Mouse (Mus musculus) E14TG2a.4 (cell line): ENCODE measurements around the gene Cenph.
"Not testable (repeated sequence)": the region's sequence is repeated elsewhere in the genome, so short reads cannot be mapped to it uniquely, and the experiment has no call there.

ENCODE experiments used
- H3K27me3 ChIP-seq: 2 replicates; pipeline ENCODE4 v1.6.1; 2014; ENCODE audit warnings: low read length, control low read depth; ENCODE audit not compliant: insufficient read depth
- H3K36me3 ChIP-seq: 2 replicates; pipeline ENCODE4 v1.6.1; 2014; ENCODE audit warnings: low read length, control low read depth; ENCODE audit not compliant: insufficient read depth
- H3K4me1 ChIP-seq: replicated peaks from 2 replicates; pipeline ENCODE4 v1.6.1; 2014; ENCODE audit warnings: low read depth, low read length, control low read depth
- H3K4me3 ChIP-seq: replicated peaks from 2 replicates; pipeline ENCODE4 v1.5.1; 2014; ENCODE audit warnings: mild to moderate bottlenecking, low read length
- H3K9me3 ChIP-seq: 2 replicates; pipeline ENCODE4 v1.6.1; 2014; ENCODE audit warnings: low read length, control low read depth
- CTCF ChIP-seq: conservative IDR thresholded peaks from 2 replicates; pipeline ENCODE4 v1.5.1; 2014; ENCODE audit warnings: low read length
- NANOG ChIP-seq: IDR thresholded peaks from 2 replicates; pipeline ENCODE4 v1.6.1; 2014; ENCODE audit warnings: borderline replicate concordance, low read length, mixed read lengths
- POU5F1 ChIP-seq: IDR thresholded peaks from 2 replicates; pipeline ENCODE4 v1.6.1; 2014; ENCODE audit warnings: low read length, borderline replicate concordance

Gene Cenph

DNA sequence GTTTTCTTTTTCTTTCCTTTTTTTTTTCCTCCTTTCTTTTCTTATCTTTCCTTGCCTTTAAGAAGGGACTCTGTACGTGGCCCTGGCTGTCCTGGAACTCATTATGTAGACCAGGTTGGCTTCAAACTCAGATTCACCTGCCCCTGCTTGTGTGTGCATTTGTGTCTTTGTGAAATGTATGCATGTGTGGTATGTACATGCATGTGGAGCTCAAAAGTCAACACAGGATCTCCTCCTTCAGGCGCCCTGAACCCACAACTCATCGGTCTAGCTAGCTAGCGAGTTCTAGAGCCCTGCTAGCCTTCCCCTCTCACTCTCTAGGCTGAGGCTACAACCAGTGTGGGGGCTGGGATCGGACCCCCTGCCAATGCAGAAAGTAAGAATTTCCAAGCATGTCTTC lies 32.9 kb downstream of the Cenph start:
- Histone ChIP-seq H3K27me3 (no peaks in the 10 kb centered on the region), H3K4me3 (no peak overlapping the region), H3K4me1 (peaks cover 36% of the 10 kb centered on the region), H3K9me3 (no peaks in the 10 kb centered on the region), H3K36me3 (peaks cover 14% of the 10 kb centered on the region)
- TF ChIP-seq POU5F1 = no peak
- no peak for TF ChIP-seq NANOG
- TF ChIP-seq CTCF = no peak

DNA sequence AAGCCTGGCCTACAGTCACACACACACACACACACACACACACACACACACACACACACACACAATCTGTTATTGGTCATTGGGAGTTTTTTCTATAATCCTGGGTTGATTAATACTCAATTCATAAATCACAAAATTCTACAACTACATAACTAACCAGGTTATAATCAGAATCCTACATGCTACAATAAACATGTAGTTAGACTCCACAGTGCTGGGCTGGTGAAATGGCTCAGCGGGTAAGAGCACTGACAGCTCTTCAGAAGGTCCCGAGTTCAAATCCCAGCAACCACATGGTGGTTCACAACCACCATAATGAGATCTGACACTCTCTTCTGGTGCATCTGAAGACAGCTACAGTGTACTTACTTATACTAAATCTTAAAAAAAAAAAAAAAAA lies 42.9 kb downstream of the Cenph start:
- peaks cover 21% of the 10 kb centered on the region for H3K4me1 ChIP-seq
- H3K4me3 ChIP-seq = no peak overlapping the region
- no peaks in the 10 kb centered on the region for H3K27me3 ChIP-seq
- TF ChIP-seq CTCF (no peak), NANOG (no peak), POU5F1 (no peak)
- peaks cover 32% of the 10 kb centered on the region for H3K36me3 ChIP-seq
- no peaks in the 10 kb centered on the region for H3K9me3 ChIP-seq

DNA sequence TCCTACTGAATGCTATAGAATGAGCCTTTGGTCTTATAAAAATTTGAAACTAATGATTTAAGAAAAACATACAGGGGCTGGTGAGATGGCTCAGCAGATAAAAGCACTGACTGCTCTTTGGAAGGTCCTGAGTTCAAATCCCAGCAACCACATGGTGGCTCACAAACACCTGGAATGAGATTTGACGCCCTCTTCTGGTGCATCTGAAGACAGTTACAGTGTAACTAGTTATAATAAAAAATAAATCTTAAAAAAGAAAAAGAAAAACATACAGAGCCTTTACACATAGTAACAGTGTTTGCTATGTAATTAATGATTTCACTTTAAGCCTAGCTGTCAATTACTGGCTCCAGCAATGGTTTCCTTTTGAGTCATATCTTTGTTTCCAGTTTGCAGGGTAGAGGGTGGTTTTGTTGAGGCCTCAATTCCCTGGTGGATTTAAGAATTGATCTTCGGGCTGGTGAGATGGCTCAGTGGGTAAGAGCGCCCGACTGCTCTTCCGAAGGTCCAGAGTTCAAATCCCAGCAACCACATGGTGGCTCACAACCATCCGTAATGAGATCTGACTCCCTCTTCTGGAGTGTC lies 44.1 kb downstream of the Cenph start:
- H3K36me3 ChIP-seq = peaks cover 40% of the 10 kb centered on the region
- H3K4me1 ChIP-seq = peaks cover 30% of the 10 kb centered on the region
- H3K9me3 ChIP-seq, H3K27me3 ChIP-seq: not testable (repeated sequence)
- TF ChIP-seq CTCF = 0 out of 2 replicates have a peak, but pooled peaks have one; percentile 11
- peak overlapping the region; percentile 99; the same call in 1 of the 2 replicates for H3K4me3 ChIP-seq

DNA sequence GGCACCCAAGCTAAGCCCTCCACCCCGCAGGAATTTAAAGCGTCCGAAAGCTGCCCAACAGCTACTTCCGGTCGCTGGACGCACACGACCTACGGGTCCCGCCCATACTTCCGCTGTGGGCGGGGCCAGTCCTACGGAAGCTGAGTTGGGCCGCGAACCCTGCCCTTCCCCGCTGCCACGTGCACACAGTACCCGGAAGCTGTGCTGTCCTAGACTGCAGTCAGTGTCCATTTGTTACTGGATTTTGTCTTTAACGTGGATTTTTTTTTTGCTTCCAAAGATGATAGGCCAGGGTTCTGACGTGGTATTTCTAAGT lies 44.9 kb downstream of the Cenph start, which contains the start of gene Cdk7:
Gene Cdk7 (minus strand): TSS at position 79 of the 316 bp plus-strand sequence.
- H3K36me3 ChIP-seq = peaks cover 40% of the 10 kb centered on the region
- peak within 1 kb of the TSS; percentile 99 for H3K4me3 ChIP-seq
- H3K9me3 ChIP-seq = no peaks in the 10 kb centered on the region
- peaks cover 35% of the 10 kb centered on the region for H3K4me1 ChIP-seq
- TF ChIP-seq POU5F1 (no peak), CTCF (no peak), NANOG (no peak)
- H3K27me3 ChIP-seq = no peaks in the 10 kb centered on the region

DNA sequence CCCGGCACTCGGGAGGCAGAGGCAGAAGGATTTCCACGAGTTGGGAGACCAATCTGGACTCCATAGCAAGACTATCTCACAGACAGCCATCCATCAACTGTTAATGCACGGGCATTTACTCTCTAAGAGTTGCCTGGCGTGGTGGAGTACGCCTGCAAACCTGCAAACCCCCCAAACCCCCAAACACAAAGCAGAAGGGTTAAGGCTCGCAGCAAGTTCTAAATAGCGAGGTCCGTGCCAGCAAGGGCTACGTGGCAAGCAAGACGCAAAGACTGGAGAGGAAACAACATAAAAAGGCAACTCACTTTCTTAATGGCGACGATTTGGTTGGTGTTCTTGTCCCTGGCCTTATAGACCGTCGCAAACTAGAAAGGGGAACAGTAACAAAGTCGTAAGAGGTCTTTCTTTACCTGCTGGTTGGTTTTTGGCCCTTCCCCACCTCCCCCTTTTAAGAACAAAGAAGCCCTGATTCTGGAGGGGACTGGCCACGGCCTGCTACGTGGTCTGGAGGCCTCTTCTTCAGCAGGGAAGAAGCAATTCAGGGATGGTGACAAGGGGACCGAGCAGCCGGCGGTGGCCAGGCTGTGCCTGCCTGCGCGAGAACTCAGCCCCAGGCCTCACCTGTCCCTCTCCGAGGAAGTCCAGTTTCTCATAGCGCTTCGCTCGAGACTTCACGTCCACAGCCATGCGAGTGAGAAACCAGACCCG lies 45.4 kb downstream of the Cenph start:
- no peaks in the 10 kb centered on the region for H3K27me3 ChIP-seq
- H3K36me3 ChIP-seq = peaks cover 40% of the 10 kb centered on the region
- peaks cover 40% of the 10 kb centered on the region for H3K4me1 ChIP-seq
- H3K4me3 ChIP-seq = peak overlapping the region; percentile 99
- no peaks in the 10 kb centered on the region for H3K9me3 ChIP-seq
- TF ChIP-seq POU5F1 = no peak

DNA sequence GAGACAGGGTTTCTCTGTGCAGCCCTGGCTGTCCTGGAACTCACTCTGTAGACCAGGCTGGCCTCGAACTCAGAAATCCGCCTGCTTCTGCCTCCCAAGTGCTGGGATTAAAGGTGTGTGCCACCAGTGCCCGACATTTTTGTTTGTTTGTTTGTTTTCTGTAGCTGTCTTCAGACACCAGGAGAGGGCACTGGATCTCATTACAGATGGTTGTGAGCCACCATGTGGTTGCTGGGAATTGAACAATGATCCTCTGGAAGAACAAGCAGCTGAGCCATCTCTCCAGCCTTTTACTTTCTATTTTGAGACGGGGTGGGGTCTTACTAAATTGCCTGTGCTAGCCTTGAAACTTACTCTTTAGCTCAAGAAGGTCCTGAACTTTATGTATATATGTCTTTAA lies 47.2 kb downstream of the Cenph start:
- H3K36me3 ChIP-seq = peaks cover 35% of the 10 kb centered on the region
- H3K9me3 ChIP-seq, H3K27me3 ChIP-seq: not testable (repeated sequence)
- peaks cover 58% of the 10 kb centered on the region for H3K4me1 ChIP-seq
- H3K4me3 ChIP-seq = peak overlapping the region; percentile 99

DNA sequence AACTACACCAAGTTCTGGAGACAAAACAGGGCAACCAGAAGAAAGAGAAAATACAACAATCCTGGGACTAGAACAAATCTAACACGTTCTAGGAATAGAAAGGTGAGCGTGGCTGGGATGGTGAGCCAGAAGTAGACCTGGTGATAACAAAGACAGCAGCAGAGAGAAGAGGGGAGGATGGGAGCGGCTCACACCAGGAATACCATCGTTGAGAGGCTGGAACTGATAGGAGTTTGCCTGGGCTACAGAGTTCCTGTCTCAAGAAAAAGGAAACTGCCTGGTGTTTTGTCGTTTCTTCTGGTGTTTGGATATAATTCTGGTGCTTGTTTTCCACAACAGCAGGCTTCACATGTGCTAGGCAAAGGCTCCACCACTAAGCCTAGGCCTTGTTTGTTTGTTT lies 47.6 kb downstream of the Cenph start:
- Histone ChIP-seq H3K36me3 (peaks cover 35% of the 10 kb centered on the region), H3K4me3 (no peak overlapping the region), H3K27me3 (no peaks in the 10 kb centered on the region), H3K4me1 (peaks cover 63% of the 10 kb centered on the region), H3K9me3 (no peaks in the 10 kb centered on the region)
- TF ChIP-seq NANOG (no peak), POU5F1 (no peak), CTCF (no peak)

DNA sequence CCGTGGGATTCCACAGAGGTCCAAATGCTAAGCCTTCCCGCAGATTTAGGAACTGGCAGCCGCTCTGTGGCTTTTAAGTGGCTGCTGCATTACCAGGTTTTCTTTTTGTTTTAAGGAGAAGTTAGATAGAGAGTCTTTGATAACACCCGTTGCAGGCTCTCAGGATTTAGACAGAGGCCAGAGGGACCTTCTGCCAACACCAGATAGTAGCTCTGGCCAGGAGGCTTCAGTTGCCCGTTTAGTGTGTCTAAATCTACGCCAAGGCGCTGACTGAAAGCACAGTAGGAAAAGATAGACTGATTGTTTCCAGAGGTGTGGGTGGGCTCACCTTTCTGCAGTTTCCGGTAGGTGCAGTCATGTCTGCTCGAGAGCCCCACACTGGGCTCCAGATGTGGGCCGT lies 50.5 kb downstream of the Cenph start:
- Histone ChIP-seq H3K9me3 (no peaks in the 10 kb centered on the region), H3K36me3 (peaks cover 50% of the 10 kb centered on the region), H3K27me3 (no peaks in the 10 kb centered on the region), H3K4me1 (peaks cover 88% of the 10 kb centered on the region), H3K4me3 (peak overlapping the region; percentile 64)
- TF ChIP-seq NANOG (no peak), CTCF (no peak), POU5F1 (no peak)

DNA sequence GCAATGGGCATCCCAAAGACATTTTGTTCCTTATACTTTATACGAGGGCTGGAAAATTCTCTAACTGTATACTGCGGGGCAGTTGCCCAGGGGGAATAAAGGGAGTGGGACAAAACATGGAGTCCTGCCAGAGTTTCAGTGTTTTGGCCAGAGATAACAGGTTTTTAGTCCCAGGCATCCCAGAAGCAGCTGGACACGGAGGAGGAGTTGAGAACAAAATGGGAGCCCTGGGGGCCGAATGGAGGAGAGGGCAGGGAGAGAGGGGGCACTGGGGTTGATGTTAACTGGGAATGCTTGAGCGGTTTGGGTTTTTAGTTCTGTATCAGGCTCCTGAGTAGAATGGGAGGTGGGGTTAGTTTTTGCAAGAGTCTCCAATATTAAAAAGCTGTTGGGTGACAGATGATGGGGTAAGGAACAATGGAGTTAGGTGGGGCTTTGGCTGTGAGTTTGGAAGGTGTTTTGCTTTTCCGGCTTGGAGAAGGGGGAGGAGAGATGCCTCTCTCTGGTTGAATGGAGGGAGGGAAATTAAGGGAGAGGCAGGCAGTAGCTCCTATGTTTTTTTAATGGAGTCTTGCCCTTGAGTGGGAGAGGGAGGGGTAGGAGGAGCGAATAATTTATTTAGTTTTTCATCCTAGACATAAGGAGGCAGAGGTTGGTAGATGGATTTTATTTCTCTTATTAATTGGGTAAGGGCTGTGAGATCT lies 51.5 kb downstream of the Cenph start:
- no peak for TF ChIP-seq NANOG
- peak overlapping the region; percentile 64 for H3K4me3 ChIP-seq
- H3K4me1 ChIP-seq = peaks cover 85% of the 10 kb centered on the region
- no peaks in the 10 kb centered on the region for H3K27me3 ChIP-seq
- H3K36me3 ChIP-seq = peaks cover 57% of the 10 kb centered on the region
- H3K9me3 ChIP-seq = no peaks in the 10 kb centered on the region
